Mouse (Mus musculus) ES-Bruce4 (cell line): ENCODE results near the gene Glul.
"Not testable (repeated sequence)": the region's sequence is repeated elsewhere in the genome, so short reads cannot be mapped to it uniquely, and the experiment has no call there.

Experiments used
- CTCF ChIP-seq: IDR thresholded peaks from one replicate; pipeline ENCODE4 v1.8.1; 2011; ENCODE audit warnings: low read depth, low read length
- EP300 ChIP-seq: IDR thresholded peaks from 2 replicates; pipeline ENCODE4 v1.6.1; 2011; ENCODE audit warnings: low read depth, low read length; ENCODE audit not compliant: insufficient read depth
- POLR2A ChIP-seq: IDR thresholded peaks from one replicate; pipeline ENCODE4 v1.8.1; 2011; ENCODE audit warnings: low read length; ENCODE audit not compliant: insufficient read depth

DNA sequence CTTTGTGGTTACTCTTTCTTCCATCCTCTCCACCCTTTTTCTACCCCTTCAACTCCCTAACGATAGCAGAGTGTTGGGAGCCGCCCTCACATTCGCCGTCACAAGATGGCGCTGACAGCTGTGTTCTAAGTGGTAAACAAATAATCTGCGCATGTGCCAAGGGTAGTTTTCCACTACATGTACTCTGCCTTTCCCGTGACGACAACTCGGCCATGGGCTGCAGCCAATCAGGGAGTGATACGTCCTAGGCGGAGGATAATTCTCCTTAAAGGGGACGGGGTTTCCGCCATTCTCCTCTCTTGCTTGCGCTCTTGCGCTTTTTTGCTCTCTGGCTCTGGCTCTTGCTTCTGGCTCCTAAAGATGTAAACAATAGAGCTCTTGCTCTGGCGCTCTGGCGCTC, 19.4 kb upstream of the Glul start:
- TF ChIP-seq EP300, CTCF, POLR2A: not testable (repeated sequence)
